Mouse (Mus musculus) adrenal gland, postnatal 14 days (tissue): ENCODE results near the gene Fcer1a. TPM values are rescaled to one million over a fixed set of nuclear protein-coding genes. Genes with fewer than 3 reads are reported as not detected.
"Not testable (repeated sequence)": the region's sequence is repeated elsewhere in the genome, so short reads cannot be mapped to it uniquely, and the experiment has no call there.

Experiments used
- DNase-seq: peaks from one replicate; pipeline ENCODE4 v3.0.0; 2021; ENCODE audit warnings: mixed read lengths
- long read RNA-seq, 2 experiments: library from polyadenylated mRNA; stranded (forward); transcript quantifications; one replicate each; pipeline ENCODE4 v2.0.0; 2021
- total RNA-seq: library from RNA; stranded (reverse); gene quantifications from 2 replicates; pipeline ENCODE4 v1.2.3, GENCODE M21; 2021

Fcer1a gene
- total RNA-seq, result not detected in 2 replicates
- long read RNA-seq, experiment 1, result 0 reads
- long read RNA-seq, experiment 2, result 0 reads

DNA sequence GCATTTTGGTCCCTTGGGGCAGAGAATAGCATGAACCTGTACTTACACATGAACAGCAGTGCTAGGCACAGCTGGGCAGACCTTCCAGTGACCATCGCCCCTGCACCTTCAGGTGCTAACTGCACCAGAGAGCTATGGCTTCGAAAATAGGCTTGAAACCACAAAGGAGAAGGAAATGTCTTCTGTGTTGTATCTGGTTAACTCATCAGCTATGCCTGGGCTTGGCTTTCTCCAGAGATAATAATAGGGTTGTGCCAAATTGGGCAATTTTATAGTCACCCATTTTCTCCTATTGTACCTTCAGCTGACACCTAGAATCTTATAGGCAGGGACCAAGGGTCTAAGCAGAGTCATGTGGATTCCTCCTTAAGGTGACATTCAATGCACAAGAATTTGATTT is at the start of gene Fcer1a:
Gene Fcer1a, minus strand, starts transcription at position 134 of the 400 bp plus-strand sequence.
- no peak for DNase-seq

DNA sequence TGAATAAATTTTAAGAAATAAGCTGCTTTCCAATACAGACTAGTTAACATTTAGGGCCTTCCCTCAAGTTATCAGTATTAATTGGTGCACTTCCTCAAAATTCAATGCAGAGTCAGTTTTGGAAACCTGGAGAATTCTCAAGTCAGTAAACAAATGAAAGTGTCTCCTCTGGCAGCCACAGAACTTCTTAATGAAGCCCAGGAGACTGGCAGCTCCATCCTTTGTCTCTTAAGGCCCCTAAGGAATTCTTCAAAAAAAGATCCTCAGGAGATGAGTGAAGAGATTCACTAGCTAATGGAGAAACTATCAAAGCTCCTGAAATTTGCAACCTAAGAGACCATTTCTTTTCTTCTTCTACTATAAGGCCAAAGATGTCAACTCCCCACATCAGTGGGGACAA is 38.7 kb upstream of the Fcer1a start, which contains the start of gene Olfr418:
Gene Olfr418, plus strand, starts transcription at position 301 of the 400 bp plus-strand sequence.
- DNase-seq, result no peak

DNA sequence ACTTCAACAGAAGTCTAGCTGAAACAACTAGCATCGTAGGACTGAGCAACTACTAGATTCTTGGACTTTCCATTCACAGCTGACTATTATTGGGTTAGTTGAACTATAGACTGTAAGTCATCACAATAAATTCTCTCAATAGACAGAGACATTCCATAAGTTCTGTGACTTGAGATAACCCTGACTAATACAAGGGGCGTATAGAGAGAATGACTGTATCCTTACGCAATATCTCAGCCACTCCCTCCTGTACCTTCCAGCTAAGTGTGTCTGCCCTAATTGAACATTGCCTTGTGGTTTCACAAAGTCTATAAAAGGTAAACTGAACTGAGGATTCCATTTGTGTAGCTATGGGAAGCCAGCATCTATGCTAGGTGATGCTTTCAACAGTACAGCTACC is 22.9 kb upstream of the Fcer1a start:
- no peak for DNase-seq

DNA sequence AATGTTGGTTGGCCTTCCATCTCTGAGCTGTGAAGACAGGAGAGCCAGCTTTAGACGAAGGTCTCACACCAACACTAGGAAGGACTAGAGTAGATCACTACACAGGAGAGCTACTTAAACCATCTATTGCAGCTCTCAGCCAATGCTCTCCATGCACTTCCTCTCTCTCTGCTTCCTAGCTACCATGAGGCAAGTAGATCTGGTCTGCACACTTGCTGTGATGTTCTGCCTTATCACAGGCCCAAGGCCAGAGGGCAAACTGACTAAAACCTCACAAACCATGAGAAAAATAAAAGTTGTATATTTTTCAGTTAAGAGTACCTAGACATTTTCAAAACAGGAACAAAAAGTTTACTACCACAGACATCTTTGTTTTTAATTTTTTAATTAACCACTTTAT is 10.0 kb upstream of the Fcer1a start:
- not testable (repeated sequence) for DNase-seq

DNA sequence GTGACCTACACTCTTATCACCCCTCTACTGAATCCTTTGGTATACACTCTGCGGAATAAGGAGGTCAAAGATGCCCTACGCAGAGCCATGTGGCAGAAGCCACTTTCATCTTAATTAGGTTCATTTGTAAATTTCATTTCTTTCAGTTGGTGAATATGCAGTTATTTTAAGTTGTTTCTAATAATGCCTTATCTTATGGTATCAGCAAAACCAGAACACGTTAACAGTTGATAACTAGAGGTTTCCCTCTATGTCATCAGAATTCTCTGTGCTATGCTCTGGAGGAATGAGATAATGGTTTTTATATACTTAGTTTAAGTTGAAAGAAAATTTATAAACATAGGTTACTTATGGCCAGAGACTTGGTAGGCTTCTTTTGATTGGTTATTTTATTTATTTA is 10.5 kb downstream of the Fcer1a start:
- no peak for DNase-seq

DNA sequence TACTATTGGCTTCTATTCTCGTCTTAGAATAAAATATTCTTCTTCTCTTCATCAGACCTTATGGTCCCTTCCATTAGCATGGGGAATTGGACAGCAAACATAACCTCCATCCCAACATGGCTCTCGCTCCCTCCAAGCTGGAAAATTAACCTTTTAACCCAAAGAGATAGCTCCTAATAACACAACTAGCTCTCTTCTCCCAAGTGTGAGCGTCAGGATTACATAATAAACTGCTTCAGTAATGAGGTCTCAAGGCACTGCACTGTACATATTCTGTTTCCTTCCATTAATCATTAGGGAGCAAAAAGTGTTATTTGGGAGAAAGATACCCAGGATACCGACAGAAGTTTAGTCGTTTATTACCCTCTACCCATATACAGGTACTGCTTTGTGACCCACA is 14.9 kb downstream of the Fcer1a start, which contains the start of gene Olfr1404:
Gene Olfr1404, plus strand, starts transcription at position 301 of the 400 bp plus-strand sequence.
- DNase-seq, result no peak

DNA sequence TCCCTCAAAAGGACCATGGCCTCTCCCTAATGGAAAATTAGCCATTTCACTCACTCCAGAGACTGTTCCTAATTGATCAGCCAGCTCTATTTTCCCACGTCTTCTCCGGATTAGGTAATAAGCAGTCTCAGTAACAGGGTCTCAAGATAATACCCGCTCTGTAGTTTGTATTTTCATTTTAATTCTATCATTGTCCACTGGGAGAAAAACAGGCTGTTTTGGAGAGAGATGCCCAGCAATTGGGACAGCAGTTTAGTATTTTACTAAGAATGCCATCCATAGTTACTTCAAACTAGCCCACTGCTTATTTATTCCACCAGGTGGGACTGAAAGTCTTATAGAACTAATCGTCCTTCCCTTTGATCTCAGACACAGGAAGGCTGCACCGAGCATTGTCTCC is 29.5 kb downstream of the Fcer1a start, which contains the start of gene Olfr218:
Gene Olfr218, plus strand, starts transcription at position 301 of the 400 bp plus-strand sequence.
- no peak for DNase-seq

DNA sequence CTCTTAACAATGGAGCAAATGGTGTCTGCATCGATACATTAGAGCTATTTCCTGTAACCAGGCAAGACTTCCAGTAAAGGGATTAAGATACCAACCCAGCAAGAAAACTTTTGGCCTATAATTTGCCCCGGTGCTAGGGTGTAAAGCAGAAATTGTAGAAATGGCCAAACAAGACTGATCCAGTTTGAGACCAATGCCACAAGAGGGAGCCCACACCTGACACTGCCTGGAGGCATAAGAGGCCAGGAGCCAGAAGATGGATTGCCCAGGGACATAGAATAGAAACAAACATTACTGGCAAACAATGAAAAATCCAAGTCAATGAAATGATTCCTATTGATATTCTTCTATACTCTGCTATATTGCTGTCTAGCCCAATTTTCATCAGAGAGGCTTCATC is 30.7 kb downstream of the Fcer1a start:
- DNase-seq, result no peak

DNA sequence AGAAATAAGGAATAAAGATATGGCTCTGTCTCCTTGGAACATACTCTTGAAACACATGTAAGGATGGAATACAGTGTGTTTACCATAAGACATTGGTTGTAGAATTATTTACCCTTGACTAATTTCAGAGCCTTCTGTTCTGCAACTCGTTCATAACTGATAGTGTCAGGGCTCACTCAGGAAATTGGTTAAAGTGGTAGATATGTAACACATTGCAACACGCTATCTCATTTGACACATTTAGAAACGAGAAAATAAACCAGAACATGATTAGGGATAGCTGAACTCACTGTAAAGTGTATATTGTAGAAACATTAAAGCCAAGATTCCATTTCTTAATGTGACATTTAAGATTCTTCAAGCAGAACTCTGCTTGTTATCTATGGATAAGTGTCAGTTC is 35.0 kb downstream of the Fcer1a start:
- no peak for DNase-seq

DNA sequence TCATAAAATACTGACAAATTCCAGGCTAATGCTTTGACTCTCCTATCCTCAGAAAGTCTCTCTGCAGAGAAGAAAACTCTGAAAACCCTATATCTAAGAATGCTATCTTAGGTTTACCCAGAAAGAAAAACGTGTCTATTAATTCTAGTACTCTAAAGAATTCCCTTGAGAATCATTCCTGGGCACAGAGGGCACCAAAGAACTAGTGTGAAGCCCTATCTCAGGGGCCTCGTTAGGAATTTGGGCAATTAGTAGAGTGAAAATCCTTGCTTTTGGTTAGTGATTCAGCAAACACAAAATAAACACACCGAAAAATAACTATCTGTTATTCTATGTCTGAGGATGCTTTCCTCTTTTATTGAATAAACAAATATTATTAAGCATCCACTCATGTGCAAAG is 36.5 kb downstream of the Fcer1a start, which contains the start of gene Olfr1406:
Gene Olfr1406, minus strand, starts transcription at position 101 of the 400 bp plus-strand sequence.
- DNase-seq, result no peak

DNA sequence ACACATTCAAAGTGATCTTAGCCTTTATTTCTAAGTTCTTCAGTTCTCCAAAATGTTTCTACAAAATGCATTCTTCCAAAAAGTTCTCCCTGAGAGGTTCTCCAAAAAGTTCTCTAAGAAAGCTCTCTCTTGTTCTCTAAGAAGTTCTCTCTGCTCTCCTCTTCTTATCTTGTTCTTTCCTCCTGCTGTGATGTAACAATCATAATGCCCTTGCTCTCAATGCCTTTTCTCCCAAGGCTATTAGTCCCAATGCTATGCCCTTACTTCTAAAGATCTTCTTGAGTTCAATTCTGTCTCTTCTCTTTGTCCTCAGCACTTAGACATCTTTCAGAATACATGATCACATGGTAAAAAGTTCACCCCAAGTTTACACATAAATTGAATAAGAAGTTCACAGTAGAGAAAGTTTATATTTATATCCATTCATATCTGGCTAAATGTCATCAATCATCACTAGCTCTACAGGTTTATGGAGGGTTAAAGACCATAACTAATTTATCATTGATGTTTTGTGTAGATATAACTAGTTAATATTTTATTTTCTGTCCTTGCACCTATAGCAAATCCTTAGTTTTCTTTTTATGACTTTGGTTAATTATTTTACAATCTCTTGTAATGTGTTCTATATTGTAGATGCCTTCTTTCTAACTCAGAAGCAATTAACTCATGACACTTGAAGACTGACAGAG is 52.7 kb downstream of the Fcer1a start:
- no peak for DNase-seq

Other genes starting within 250 kb of the Fcer1a start
- not detected in 2 replicates for gene Olfr1408, start 89.8 kb downstream of the Fcer1a start, total RNA-seq
- gene Olfr1406, start 36.6 kb downstream of the Fcer1a start, total RNA-seq, result not detected in 2 replicates
- not detected in 2 replicates for gene Olfr218, start 29.4 kb downstream of the Fcer1a start, total RNA-seq
- not detected in 2 replicates for gene Olfr1404, start 14.8 kb downstream of the Fcer1a start, total RNA-seq
- not detected in 2 replicates for gene Olfr418, start 38.8 kb upstream of the Fcer1a start, total RNA-seq
- gene Mptx2, start 50.6 kb upstream of the Fcer1a start, total RNA-seq, result not detected in 2 replicates
- 2.8 and 6.0 TPM in 2 replicates for gene Ackr1, start 106.5 kb upstream of the Fcer1a start, total RNA-seq
- 0.37 and 3.0 TPM in 2 replicates for gene Aim2, start 123.7 kb upstream of the Fcer1a start, total RNA-seq
- 9.7 and 11.2 TPM in 2 replicates for gene Cadm3, start 140.5 kb upstream of the Fcer1a start, total RNA-seq